Mouse (Mus musculus) left cerebral cortex, postnatal 14 days (tissue): ENCODE measurements around the gene Syt1. TPM values are rescaled to one million over a fixed set of nuclear protein-coding genes. Genes with fewer than 3 reads are reported as not detected.

Experiments used
- DNase-seq, 2 experiments: peaks; one replicate each; pipeline ENCODE4 v3.0.0; 2021 to 2022; ENCODE audit warnings: low spot score in 2 of 2, mixed read lengths in 1 of 2
- intact Hi-C: fragments of 180-260 bp; cut with DNase I; formaldehyde crosslinking; loops from one replicate; pipeline ENCODE4 v1.15.1; 2025
- total RNA-seq, 2 experiments: library from RNA; stranded (reverse); gene quantifications; 2 replicates each; pipeline ENCODE4 v1.2.3; 2021

Syt1 gene
- total RNA-seq, 2 experiments from 2014 or later = 1,079 to 1,115 TPM

DNA sequence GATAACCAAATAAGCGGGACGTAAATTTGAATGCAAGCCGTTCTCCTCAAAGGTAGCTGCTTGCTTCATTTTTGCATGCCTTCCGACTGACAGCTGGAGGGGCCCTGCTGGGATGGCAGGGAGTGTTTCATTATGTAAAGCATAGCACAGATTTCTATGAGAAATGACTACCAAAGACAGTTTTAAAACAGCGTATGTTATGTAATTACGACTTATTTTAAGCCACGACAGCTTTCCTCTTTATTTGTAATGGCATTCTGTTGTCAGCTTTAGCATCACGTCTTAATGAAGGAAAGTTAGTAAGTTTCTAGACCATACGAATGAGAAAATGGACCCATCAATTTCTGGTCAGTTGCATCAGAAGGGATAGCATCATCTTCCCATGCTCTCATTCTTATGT is 410.1 kb downstream of the Syt1 start:
- peak; percentile 60 for DNase-seq
- intact Hi-C loops = no loop called here

DNA sequence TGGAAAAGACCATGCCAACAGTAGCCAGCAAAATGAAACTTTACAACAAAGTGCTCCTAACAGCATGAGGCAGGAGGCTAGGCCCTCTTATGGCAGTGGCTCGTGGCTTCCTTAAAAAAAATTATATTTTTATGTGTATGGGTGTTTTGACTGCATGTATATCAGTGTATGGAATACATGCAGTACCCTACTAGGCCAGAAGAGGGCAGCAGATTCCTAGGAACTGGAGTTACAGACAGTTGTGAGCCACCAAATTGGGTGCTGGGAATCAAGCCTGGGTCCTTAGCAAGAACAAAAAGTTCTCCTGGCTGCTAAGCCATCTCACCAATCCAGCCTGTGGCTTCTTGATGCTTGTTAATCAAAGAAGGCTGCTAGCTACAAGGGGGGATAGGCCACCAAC is 413.4 kb downstream of the Syt1 start:
- no peak for DNase-seq
- intact Hi-C loops = no loop called here

DNA sequence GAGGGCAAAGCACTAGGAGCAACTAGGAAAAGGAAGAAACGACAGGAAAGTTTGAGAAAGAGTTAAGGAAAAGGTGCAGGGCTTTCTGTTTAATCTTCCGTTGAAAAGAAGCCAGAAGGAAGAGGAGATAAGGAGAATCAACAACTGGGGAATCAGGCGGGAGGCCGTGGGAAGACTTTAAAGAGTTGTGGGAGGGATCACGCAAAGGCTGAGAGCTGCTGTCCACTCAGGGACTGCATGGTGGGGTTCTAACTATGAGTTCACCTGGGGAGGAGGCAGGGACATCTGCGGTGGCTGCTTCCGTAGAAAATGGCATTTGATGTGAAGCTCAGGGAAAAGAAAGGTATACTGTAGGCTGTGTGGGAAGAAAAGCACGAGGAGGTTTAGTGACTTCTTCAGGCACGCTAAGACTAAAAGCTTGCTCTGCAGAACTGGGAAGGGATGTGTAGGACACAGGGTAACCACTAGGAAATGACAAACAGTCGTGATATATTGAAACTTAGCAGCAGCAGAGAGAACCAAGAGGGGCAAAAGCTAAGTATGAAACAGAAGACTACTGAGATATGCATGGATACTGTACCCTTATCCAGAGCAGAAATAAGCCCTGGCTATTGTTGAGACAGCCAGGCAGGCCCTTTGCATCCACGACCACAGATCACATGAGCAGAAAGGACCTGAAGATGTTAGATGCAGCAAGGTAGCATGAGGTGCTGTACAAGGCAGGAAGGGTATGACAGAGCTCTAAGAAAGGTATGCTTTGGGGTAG is 414.4 kb downstream of the Syt1 start:
- DNase-seq = no peak
- intact Hi-C loops = no loop called here

DNA sequence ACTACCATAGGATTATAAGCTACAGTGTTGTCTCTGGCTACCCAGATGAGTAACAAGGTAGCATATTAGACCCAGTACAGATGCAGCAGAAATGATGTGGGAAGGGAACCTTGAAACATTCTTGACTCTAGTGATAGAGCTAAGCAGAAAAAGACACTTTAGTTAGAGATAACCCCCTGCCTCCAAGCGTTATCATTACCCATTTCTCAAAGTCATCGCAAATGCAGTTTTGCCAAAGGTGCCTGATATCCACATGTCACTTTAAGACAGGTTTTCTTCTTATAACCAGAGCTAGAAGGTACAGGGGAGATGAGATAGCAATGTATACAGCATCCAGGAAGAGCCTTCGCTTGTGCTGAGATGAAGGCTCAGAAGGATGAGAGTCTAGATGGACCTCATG is 421.4 kb downstream of the Syt1 start:
- no peak for DNase-seq
- intact Hi-C loops = no loop called here

DNA sequence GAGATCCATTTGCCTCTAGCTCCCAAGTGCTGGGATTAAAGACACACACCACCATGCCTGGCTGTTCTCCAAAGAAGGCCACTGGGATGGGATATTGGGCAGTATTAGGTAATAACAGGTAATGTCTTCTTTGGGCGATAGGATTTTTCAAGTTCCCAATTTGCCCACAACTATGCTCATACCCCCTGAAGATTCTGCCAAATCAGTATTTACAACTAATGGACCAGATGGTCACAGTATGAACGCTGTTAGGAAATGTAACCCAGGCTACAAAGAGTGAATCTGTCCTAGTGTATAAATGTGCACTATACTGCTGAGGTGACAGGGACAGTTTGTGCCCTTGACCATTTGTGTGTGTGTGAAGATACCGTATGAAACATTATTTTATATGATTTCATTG is 421.9 kb downstream of the Syt1 start:
- intact Hi-C loops = no loop called here
- DNase-seq = no peak

DNA sequence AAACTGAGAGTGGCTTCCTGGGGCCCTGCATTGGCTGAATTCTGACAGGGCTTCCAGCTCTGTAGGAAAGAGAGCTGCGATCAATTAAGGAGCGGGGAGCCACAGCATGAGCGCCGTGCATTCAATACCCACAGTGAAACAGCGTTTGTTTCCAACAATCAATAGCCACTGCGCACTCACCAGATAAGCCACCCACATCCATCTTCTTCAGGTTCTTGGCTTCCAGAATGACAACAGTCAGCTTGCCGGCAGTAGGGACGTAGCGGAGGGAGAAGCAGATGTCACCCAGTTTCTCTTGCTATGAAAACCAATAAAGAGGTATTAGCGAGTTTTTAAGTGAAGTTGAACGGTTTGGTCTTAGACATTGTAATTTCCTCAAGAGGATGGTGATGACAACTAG is 427.1 kb downstream of the Syt1 start:
- no peak for DNase-seq
- intact Hi-C loops = no loop called here

DNA sequence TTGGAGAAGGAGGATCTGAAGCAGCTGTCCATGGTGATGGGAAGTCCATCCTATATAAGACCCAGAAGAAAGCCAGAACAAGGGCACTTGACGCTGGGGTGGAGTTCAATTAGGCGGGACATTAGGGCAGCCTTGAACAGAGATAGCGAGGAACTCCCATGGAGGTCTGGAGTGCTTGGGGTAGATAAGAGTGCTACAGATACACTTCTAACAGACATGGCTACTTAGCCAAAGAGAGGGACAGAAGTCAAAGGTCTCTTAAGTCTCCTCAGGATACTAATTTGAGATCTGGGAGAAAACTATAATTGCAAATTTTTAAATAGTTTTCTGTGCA is 428.4 kb downstream of the Syt1 start:
- intact Hi-C loops = no loop called here
- DNase-seq = no peak

DNA sequence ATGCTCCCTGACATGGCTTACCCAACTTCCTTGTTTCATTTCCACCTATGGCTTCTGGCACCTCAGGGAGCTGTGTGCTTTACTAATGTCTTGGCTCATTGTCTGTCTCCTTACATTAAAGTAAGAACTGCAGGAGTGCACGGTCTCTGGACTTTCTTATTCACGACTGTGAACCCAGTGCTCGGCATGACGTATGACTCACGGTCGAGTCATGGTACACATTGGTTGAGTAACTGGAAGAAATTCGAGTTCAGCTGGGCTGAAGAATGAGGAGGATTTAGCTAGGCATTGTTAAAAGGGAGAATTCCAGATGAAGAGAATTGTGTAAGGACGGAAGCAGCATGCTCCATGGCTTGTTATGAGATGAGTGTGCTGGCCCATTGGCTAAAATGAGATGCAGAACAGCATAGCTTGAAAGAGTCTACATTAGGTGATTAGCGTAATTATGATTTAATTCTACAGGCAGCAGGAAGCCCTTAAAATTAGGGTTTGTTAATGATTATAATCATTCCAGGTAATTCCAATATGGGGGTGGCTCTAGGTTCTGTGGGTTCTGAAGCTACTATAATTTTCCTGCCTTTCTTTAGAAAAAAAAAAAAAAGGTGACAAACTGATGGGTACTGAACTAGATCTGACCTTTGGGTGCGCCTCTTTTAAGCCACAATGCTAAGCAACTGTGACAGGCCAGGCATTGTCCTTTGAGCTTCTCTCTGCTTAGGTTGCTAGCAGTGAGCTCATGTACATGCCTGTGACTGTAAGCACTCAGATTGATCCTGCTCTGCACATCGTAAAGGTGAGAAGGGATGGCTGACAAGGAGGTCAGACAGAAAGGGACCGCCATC is 429.0 kb downstream of the Syt1 start:
- intact Hi-C loops = no loop called here
- no peak for DNase-seq

DNA sequence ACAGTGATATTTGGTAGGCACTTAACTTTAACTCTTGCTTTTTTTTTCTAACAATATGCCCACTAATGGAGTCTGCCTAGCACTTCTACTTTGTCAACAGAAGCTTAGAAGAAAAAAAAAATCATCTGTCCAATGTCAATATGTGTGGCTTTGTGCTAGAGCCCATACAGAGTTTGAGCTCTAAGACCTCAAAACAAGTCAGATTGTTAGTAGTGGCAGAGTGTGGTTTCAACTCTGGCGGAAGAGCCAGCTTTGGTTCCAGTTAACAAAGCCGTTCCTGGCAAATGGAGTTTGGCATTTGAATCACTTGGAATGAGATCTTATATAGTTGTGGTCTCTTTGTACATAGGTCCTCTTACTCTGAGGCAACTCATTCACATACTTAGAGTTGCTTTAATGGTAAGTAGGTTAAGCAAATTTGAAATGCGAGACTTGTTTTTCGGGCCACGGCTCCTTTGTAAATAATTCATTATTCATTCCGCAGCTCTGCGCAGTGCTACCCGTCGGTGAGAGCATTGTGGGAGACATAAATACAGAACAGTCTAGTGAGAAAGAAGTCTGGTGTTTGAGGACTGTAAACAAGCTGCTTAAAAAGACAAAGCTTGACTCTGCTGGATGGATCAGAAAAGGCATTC is 429.9 kb downstream of the Syt1 start:
- intact Hi-C loops = no loop called here
- DNase-seq = no peak

DNA sequence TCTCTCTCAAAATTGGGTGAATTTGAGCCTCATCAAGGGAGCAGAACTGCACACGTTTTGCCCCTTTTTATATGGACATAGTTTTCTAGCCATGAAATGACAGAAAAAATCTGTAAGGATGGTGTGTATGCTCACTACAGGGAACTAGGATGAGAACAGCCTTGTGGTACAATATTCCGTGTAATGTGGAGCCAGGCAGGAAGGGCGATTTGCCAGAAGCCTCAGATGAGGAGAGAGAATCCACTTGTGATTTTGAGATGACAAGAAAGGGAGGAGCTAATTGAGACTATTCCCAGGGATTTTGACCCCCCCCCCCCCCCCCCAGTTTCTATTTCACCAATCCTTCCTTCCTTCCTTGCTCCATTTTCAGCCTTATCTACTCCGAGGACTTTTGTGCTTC is 431.4 kb downstream of the Syt1 start:
- intact Hi-C loops = no loop called here
- no peak for DNase-seq

DNA sequence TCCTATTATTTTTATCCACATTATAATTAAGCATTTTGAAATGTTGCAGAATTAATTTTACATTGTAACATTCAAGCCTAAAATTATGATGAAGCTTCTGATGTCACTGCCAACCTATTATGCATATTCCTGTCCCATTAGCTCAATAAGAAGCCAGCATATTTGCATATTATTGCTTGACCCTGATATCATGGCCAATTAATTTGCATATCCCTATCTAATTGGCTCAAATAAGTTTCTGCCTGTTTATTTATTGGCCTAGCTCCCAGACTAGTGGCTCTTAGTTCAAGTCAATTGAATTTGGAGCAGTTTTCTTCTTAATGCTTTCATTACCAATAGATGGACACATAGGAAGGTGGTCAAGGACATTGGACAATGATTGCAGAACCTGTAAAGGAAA is 433.2 kb downstream of the Syt1 start:
- no peak for DNase-seq
- intact Hi-C loops = no loop called here

DNA sequence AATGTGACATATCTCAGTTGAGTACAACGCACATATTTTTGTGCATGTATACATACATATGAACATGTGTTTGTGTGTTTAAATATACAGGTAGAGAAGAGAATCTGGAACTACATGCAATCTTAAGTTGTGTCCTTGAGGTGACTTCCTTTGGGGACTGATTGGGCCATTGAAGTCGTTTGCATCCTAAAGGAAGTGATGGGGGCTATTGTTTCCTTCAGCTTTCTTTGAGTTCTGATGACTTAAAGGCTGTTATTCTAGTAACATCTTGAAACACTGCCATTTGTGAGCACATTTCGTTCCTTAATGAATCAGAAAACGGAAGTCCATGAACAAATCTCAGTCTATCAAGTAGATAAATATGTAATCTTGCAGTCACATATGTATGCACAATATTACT is 438.0 kb downstream of the Syt1 start:
- intact Hi-C loops = no loop called here
- DNase-seq = no peak

DNA sequence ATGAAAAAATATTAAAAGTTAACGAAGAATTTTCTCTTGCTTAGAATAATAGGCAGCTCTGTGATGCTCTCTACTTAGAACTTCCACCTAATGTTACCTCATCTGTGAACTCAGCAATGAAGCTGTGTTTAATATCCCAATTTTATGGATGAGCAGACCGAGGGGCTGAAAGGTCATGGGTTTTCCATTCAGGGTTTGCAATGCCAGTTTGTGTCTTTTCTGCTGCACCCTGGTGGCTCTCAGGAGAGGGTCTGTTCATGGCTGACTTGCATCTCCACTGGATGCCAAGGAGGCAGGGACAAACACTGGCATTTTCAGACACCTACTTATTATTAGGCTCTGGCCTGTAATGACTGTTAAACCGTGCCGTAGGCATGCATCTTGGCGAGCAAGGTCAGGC is 439.7 kb downstream of the Syt1 start:
- intact Hi-C loops = no loop called here
- DNase-seq = no peak

DNA sequence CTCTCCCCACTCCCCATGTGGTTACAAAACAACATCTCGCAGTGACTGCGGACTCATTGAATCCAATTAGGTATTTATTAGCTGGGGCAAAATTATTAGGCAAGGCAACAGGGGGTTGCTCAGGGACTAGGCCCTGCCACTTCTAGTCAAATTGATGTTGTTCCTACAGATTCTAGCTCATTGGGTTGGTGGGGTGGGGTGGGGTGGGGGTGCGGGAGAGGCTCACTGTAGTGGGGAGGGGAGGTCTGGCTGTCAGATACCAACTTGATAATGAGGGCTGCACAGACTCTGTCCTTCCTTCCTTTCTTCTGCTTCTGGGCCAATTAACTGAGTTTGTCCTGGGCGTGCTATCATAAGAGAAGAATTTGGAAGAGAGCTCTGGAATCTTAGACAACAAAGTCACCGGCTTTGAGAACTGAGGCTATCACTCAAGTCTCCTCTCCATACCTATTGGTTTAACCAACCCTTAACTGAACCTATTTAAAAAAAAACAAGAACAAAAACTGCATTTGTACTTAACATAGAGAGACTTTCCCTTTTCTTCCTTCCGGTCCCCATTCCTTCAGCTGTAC is 441.1 kb downstream of the Syt1 start:
- intact Hi-C loops = no loop called here
- DNase-seq = no peak

DNA sequence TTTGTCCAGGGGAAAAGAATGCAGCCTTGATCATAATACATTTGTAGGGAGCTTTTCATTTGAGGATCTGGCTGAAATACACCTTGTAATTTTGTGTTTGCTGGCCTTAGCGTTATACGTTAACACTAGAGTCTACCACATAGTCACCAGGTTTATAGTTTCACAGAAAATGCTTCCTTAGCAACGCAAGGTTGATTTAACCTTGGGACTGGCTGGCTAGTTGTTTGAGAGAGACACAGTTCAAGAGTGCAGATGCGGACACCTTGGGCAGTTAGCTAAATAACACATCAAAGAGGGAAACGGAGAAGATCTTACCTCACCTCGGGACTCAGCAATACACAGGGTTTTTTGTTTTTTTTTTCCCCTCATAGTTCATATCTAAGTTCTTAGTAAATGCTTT is 441.9 kb downstream of the Syt1 start:
- DNase-seq = no peak
- intact Hi-C loops = no loop called here

DNA sequence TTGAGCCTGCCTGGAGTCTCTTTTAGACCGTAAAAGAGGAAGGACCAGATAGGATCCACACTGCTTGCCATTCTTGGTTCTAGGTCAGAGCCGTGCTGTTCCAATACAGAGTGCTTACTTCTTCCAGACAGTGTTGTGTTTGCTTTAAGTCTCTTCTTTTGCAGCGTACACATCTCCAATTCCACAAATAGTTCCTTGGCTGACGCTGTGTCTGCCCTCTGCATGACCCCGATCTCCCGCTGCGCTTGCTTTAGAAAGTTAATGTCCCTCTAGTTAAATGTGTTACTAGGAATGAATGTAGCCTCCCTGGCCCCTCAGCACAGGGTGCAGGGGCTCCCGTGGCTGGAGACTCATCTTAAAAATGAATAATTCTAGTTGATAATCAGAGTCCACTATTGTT is 442.6 kb downstream of the Syt1 start:
- intact Hi-C loops = no loop called here
- no peak for DNase-seq

DNA sequence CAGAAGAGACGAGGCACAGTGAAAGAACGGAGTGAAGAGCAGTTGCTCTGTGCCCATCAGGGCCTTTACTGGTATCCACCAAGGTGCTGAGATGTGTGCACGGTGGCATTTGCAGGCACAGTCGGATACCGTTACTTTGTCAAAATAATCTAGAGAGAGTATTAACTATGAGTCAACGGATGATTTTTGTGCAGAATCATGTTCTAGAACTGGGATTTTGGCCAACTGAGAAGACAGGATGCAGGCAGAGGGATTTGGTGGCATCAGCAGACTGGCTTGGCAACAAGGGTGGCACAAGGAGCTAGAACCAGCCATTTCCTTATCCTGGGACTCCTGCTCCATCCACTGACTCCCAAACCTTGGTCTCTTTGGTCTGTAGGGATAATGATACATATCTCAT is 443.3 kb downstream of the Syt1 start:
- intact Hi-C loops = no loop called here

DNA sequence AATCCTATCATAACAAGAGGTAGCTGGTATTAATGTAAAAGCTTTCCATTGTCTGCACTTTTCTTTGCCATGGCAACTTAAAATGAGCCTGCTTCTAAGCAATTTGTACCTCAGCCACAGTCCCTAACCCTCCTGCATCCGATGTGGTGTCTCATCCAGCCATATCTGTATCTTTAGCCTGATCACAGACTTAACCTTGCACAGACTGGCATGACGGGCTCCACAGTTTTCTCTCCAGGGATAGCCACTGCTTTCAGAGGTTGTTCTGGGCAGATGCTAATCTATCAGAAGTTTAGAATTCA is 451.2 kb downstream of the Syt1 start:
- DNase-seq = no peak
- intact Hi-C loops = no loop called here

More for the DNA sequence above, 443.3 kb downstream of the Syt1 start:
- no peak for DNase-seq

DNA sequence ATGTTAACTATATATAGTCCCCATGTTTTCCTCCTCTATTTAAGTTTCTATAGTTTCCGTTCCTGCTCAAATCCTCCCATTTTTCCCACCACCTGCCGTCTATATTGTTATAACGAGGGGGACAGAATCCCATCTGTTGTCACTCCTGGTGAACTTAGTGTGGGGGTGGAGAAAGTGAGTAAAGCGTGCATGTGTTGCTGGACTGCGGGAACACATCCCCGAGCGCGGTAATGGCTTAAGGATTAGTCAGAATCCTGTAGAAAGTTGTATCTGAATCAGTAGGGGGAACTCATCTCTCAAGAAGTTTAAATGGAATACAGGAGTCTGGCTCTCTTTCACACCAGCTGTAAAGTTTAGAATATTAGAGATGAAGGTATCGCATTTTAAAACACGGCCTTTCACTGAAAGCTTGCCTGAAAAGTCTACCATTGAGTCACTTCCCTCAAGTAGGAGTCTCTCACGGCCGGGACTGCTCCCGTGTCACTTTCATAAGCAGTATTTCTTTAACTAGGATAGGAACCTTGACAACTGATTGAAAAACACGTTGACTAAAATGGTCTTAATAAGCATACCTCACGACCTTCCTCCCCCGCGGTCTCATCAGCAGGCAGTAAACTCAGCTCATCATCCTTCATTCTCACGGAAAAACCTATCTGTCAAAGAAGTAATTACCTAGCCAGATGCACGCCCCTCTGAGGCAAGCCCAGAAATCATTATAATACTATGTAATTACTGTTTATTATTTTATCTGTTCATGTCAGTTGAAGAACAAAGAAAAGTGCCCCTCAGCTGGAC is 451.8 kb downstream of the Syt1 start:
- intact Hi-C loops = no loop called here
- DNase-seq = peak in 1 of 2 experiments; percentile 29

DNA sequence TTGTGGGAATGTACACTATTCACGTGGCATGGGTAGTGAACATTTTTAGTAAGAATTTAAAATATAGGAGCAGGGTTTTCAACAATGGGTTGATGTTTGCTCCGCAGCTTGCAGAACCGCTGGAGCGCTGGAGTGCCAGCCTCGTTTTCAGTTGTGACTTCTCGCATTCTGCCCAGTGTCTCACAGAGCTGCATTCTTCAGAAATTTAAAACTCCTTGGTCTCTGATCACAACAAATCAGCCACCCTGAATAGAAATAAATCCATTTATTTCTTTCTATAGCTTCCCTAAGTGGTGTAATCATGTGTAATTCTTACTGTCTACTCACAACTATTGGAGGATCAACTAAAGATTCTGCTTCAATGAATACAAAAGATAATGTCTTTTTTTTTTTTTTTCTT is 458.2 kb downstream of the Syt1 start:
- DNase-seq = no peak
- intact Hi-C loops = no loop called here
